In genomic region chr8:54233316-54233715, GRCm38 (mm10) we compare ENCODE assay signal across 24 mouse cellular contexts.
A peak's percentile ranks its signal among the peaks of the same experiment; 100 is the strongest.
DNase-seq lines count a peak whose midpoint lies in the region; ATAC-seq and TF ChIP-seq lines count a peak whose summit lies in the region.
"Had no signal": no experiment of that assay in that cellular context is flagged by ENCODE, and none has a peak within 500 bp of the region (broad histone marks: within the 10 kb centered on the region; RNA-seq: fewer than 3 reads in every experiment).

No protein-coding gene starts in this region.

- no peak overlapping the region for H3K27ac ChIP-seq in forebrain, embryonic 14.5 days (ENCODE audit: low read depth, low read length)
- no peak overlapping the region for H3K27ac ChIP-seq in forebrain, embryonic 13.5 days
- H3K27ac ChIP-seq in forebrain, postnatal 0 days (ENCODE audit: low read depth, low read length), result no peak overlapping the region
- H3K27ac ChIP-seq in forebrain, embryonic 12.5 days, result no peak overlapping the region
- H3K27ac ChIP-seq: embryonic facial prominence, embryonic 10.5 days; embryonic facial prominence, embryonic 13.5 days; gastrocnemius, adult 2 months; hindbrain, embryonic 12.5 days; hindbrain, embryonic 15.5 days had no signal

- no peaks in the 10 kb centered on the region for H3K27me3 ChIP-seq in forebrain, embryonic 14.5 days (replicated peaks; ENCODE audit: control insufficient read depth, insufficient read depth, low read length)
- no peaks in the 10 kb centered on the region for H3K27me3 ChIP-seq in forebrain, embryonic 13.5 days
- no peaks in the 10 kb centered on the region for H3K27me3 ChIP-seq in forebrain, postnatal 0 days (ENCODE audit: insufficient read depth, low read length)
- no peaks in the 10 kb centered on the region for H3K27me3 ChIP-seq in forebrain, embryonic 12.5 days
- H3K27me3 ChIP-seq: embryonic facial prominence, embryonic 13.5 days; hindbrain, embryonic 12.5 days; hindbrain, embryonic 15.5 days had no signal

- H3K36me3 ChIP-seq in forebrain, embryonic 14.5 days (ENCODE audit: control insufficient read depth, insufficient read depth, low read length), result no peaks in the 10 kb centered on the region
- H3K36me3 ChIP-seq in forebrain, embryonic 13.5 days (ENCODE audit: poor library complexity, severe bottlenecking), result no peaks in the 10 kb centered on the region
- H3K36me3 ChIP-seq in forebrain, postnatal 0 days (ENCODE audit: insufficient read depth), result no peaks in the 10 kb centered on the region
- no peaks in the 10 kb centered on the region for H3K36me3 ChIP-seq in forebrain, embryonic 12.5 days (replicated peaks)
- H3K36me3 ChIP-seq: embryonic facial prominence, embryonic 10.5 days; embryonic facial prominence, embryonic 13.5 days; hindbrain, embryonic 12.5 days; hindbrain, embryonic 15.5 days had no signal

- no peak overlapping the region for H3K4me2 ChIP-seq in forebrain, embryonic 14.5 days (ENCODE audit: low read length)
- no peak overlapping the region for H3K4me2 ChIP-seq in forebrain, embryonic 13.5 days
- no peak overlapping the region for H3K4me2 ChIP-seq in forebrain, postnatal 0 days (ENCODE audit: low read depth)
- H3K4me2 ChIP-seq in forebrain, embryonic 12.5 days, result no peak overlapping the region
- H3K4me2 ChIP-seq: embryonic facial prominence, embryonic 13.5 days; heart, embryonic 11.5 days; hindbrain, embryonic 12.5 days; hindbrain, embryonic 15.5 days had no signal

- H3K9me3 ChIP-seq in forebrain, embryonic 14.5 days (replicated peaks; ENCODE audit: control insufficient read depth, low read length), result no peaks in the 10 kb centered on the region
- H3K9me3 ChIP-seq in forebrain, embryonic 13.5 days (replicated peaks), result no peaks in the 10 kb centered on the region
- H3K9me3 ChIP-seq in forebrain, postnatal 0 days (ENCODE audit: low read length), result no peaks in the 10 kb centered on the region
- no peaks in the 10 kb centered on the region for H3K9me3 ChIP-seq in forebrain, embryonic 12.5 days
- H3K9me3 ChIP-seq: embryonic facial prominence, embryonic 10.5 days; embryonic facial prominence, embryonic 13.5 days; hindbrain, embryonic 12.5 days; hindbrain, embryonic 15.5 days had no signal

- ATAC-seq in forebrain, embryonic 14.5 days, result no peak
- no peak for ATAC-seq in forebrain, embryonic 13.5 days
- ATAC-seq in forebrain, postnatal 0 days, result peak; percentile 53
- no peak for ATAC-seq in forebrain, embryonic 12.5 days (ENCODE audit: low FRiP score)
- ATAC-seq: activated CD4-positive, CD25-positive, alpha-beta regulatory T cell, adult 4 months had no signal

- no peak overlapping the region for H3K4me3 ChIP-seq in forebrain, embryonic 14.5 days (ENCODE audit: low read depth, low read length)
- no peak overlapping the region for H3K4me3 ChIP-seq in forebrain, embryonic 13.5 days
- no peak overlapping the region for H3K4me3 ChIP-seq in forebrain, postnatal 0 days (ENCODE audit: low read depth, low read length)
- no peak overlapping the region for H3K4me3 ChIP-seq in forebrain, embryonic 12.5 days (replicated peaks)
- H3K4me3 ChIP-seq: embryonic facial prominence, embryonic 10.5 days; embryonic facial prominence, embryonic 13.5 days; erythroblast, embryonic 14.5 days; gastrocnemius, adult 2 months; hindbrain, embryonic 12.5 days; hindbrain, embryonic 15.5 days had no signal

- DNase-seq in forebrain, embryonic 14.5 days (ENCODE audit: low spot score), result peak; percentile 27
- DNase-seq in forebrain, postnatal 0 days, result peak; percentile 38
- DNase-seq in brain, adult 2 months (ENCODE audit: low read depth, low spot score), result peak; percentile 6
- peak; percentile 2 for DNase-seq in telencephalon, adult 2 months (ENCODE audit: low read depth, low spot score)
- DNase-seq in retina, postnatal 1 day, result no peak
- DNase-seq: adrenal gland, adult 8-10 months; adrenal gland, postnatal 25 days; cerebellum, adult 11-12 months; cerebellum, adult 8-10 months; cerebellum, postnatal 10 days; cerebellum, postnatal 36 days; embryo, embryonic 11 days; gastrocnemius, adult 2 months; gastrocnemius, postnatal 14 days; heart, adult 11 months had no signal

- no peak for TF ChIP-seq CTCF in forebrain, postnatal 0 days (IDR thresholded peaks at IDR 0.05; ENCODE audit: low read depth)

- no peak overlapping the region for H3K9ac ChIP-seq in forebrain, embryonic 14.5 days (ENCODE audit: low read length)
- no peak overlapping the region for H3K9ac ChIP-seq in forebrain, embryonic 13.5 days
- no peak overlapping the region for H3K9ac ChIP-seq in forebrain, postnatal 0 days
- no peak overlapping the region for H3K9ac ChIP-seq in forebrain, embryonic 12.5 days
- H3K9ac ChIP-seq: embryonic facial prominence, embryonic 13.5 days; hindbrain, embryonic 12.5 days; hindbrain, embryonic 15.5 days had no signal

- no peaks in the 10 kb centered on the region for H3K4me1 ChIP-seq in forebrain, embryonic 14.5 days (ENCODE audit: control insufficient read depth, insufficient read depth, low read length)
- no peaks in the 10 kb centered on the region for H3K4me1 ChIP-seq in forebrain, embryonic 13.5 days
- H3K4me1 ChIP-seq in forebrain, postnatal 0 days (ENCODE audit: insufficient read depth), result no peaks in the 10 kb centered on the region
- H3K4me1 ChIP-seq in forebrain, embryonic 12.5 days, result no peaks in the 10 kb centered on the region
- H3K4me1 ChIP-seq: embryonic facial prominence, embryonic 10.5 days; embryonic facial prominence, embryonic 13.5 days; hindbrain, embryonic 12.5 days; hindbrain, embryonic 15.5 days had no signal

- WGBS in forebrain, embryonic 14.5 days, result 86% methylated on average over 6 of the region's 6 CpGs
- whole genome bisulfite sequencing in forebrain, embryonic 13.5 days, result 90% methylated on average over 6 of the region's 6 CpGs
- WGBS in forebrain, postnatal 0 days, result 70% methylated on average over 6 of the region's 6 CpGs
- 94% methylated on average over 6 of the region's 6 CpGs for WGBS in forebrain, embryonic 12.5 days
